Mouse (Mus musculus): ENCODE results near the gene Ssh3.

GRCm38 (mm10) chr19:4263702-4264101 lies 5.3 kb downstream of the Ssh3 start:
- TF ChIP-seq CTCF (IDR thresholded peaks at IDR 0.05; ENCODE audit: low read depth, low read length): no peak
- TF ChIP-seq POLR2AphosphoS5 (IDR thresholded peaks at IDR 0.05; ENCODE audit: insufficient replicate concordance, low read depth, low read length): no peak
